Mouse (Mus musculus) myocyte (in vitro differentiated cells): ENCODE data around the gene Kmo. TPM values are rescaled to one million over a fixed set of nuclear protein-coding genes. Genes with fewer than 3 reads are reported as not detected.

Experiments
- H3K27me3 ChIP-seq: one replicate; pipeline ENCODE4 v1.6.1; 2011; ENCODE audit not compliant: control insufficient read depth, insufficient read depth, insufficient read length
- H3K36me3 ChIP-seq: one replicate; pipeline ENCODE4 v1.6.1; 2011; ENCODE audit not compliant: control insufficient read depth, insufficient read depth
- H3K4me2 ChIP-seq: one replicate; pipeline ENCODE4 v1.6.1; 2011; ENCODE audit warnings: low read depth, control low read depth
- H3K4me3 ChIP-seq: one replicate; pipeline ENCODE4 v1.5.1; 2011; ENCODE audit warnings: mild to moderate bottlenecking, control low read depth, moderate library complexity
- H3K79me2 ChIP-seq: one replicate; pipeline ENCODE4 v1.6.1; 2011; ENCODE audit not compliant: control insufficient read depth, insufficient read depth
- H3ac ChIP-seq: one replicate; pipeline ENCODE4 v1.6.1; 2011; ENCODE audit not compliant: control insufficient read depth, insufficient read length
- CEBPB ChIP-seq: IDR thresholded peaks from 2 replicates; pipeline ENCODE4 v1.6.1; 2011; ENCODE audit warnings: mild to moderate bottlenecking, moderate library complexity; ENCODE audit not compliant: poor library complexity, insufficient read depth, severe bottlenecking
- E2F4 ChIP-seq: IDR thresholded peaks from one replicate; pipeline ENCODE4 v1.6.1; 2011; ENCODE audit warnings: mild to moderate bottlenecking, control low read depth, moderate library complexity; ENCODE audit not compliant: insufficient read depth
- MAX ChIP-seq: IDR thresholded peaks from one replicate; pipeline ENCODE4 v1.6.1; 2011; ENCODE audit warnings: low read depth, mild to moderate bottlenecking, control low read depth
- MYOD1 ChIP-seq, 3 experiments: IDR thresholded peaks; one replicate each; pipeline ENCODE4 v1.6.1; 2011; ENCODE audit warnings: control low read depth in 2 of 3, low read depth in 2 of 3, mild to moderate bottlenecking in 2 of 3, moderate library complexity in 1 of 3; ENCODE audit not compliant: insufficient read length in 2 of 3, control insufficient read depth in 1 of 3
- MYOG ChIP-seq, 3 experiments: IDR thresholded peaks; one replicate each; pipeline ENCODE4 v1.6.1; 2011; ENCODE audit warnings: control low read depth in 2 of 3, low read depth in 2 of 3, mild to moderate bottlenecking in 2 of 3; ENCODE audit not compliant: insufficient read length in 2 of 3, control insufficient read depth in 1 of 3, insufficient read depth in 1 of 3
- POLR2A ChIP-seq: IDR thresholded peaks from one replicate; pipeline ENCODE4 v1.6.1; 2011; ENCODE audit warnings: low read depth, mild to moderate bottlenecking, control low read depth, moderate library complexity; ENCODE audit not compliant: insufficient read length
- POLR2AphosphoS2 ChIP-seq: IDR thresholded peaks from one replicate; pipeline ENCODE4 v1.6.1; 2011; ENCODE audit warnings: low read depth, control low read depth; ENCODE audit not compliant: insufficient read length
- REST ChIP-seq: IDR thresholded peaks from one replicate; pipeline ENCODE4 v1.6.1; 2011; ENCODE audit warnings: mild to moderate bottlenecking, control low read depth, moderate library complexity; ENCODE audit not compliant: insufficient read depth, insufficient read length
- SRF ChIP-seq: IDR thresholded peaks from one replicate; pipeline ENCODE4 v1.6.1; 2011; ENCODE audit warnings: low read depth; ENCODE audit not compliant: control insufficient read depth, insufficient read length
- TCF12 ChIP-seq: IDR thresholded peaks from one replicate; pipeline ENCODE4 v1.6.1; 2011; ENCODE audit warnings: mild to moderate bottlenecking, control low read depth; ENCODE audit not compliant: poor library complexity, insufficient read depth, severe bottlenecking
- TCF3 ChIP-seq: IDR thresholded peaks from one replicate; pipeline ENCODE4 v1.6.1; 2011; ENCODE audit warnings: low read depth, control low read depth; ENCODE audit not compliant: insufficient read length
- USF1 ChIP-seq: IDR thresholded peaks from one replicate; pipeline ENCODE4 v1.6.1; 2011; ENCODE audit warnings: low read depth, mild to moderate bottlenecking, control low read depth, moderate library complexity
- polyA plus RNA-seq: library from polyadenylated mRNA; unstranded; fragments of >200 nt; fragmentation: generic; extraction: Trizol; gene quantifications from one replicate; pipeline ENCODE4 v1.2.1, GENCODE M21; 2012; ENCODE audit warnings: missing spikeins

The Kmo gene
- polyA plus RNA-seq, 1 experiment, result not detected

- Histone ChIP-seq H3K79me2 (no peaks in the 10 kb centered on the region), H3ac (no peak overlapping the region), H3K27me3 (no peaks in the 10 kb centered on the region), H3K36me3 (no peaks in the 10 kb centered on the region), H3K4me2 (no peak overlapping the region), H3K4me3 (no peak overlapping the region)
- no peak for TF ChIP-seq MYOG (IDR thresholded peaks at IDR 0.05; ENCODE audit: control insufficient read depth in 1 of 3, insufficient read depth in 1 of 3, insufficient read length in 2 of 3, low read depth in 2 of 3)
- TF ChIP-seq TCF3, result no peak
- TF ChIP-seq E2F4, result no peak
- no peak for TF ChIP-seq POLR2A
- TF ChIP-seq CEBPB, result no peak
- TF ChIP-seq TCF12, result no peak
- TF ChIP-seq POLR2AphosphoS2, result no peak
- TF ChIP-seq USF1, result no peak
- TF ChIP-seq REST, result no peak
- no peak for TF ChIP-seq MYOD1 (IDR thresholded peaks at IDR 0.05; ENCODE audit: control insufficient read depth in 1 of 3, insufficient read length in 2 of 3, low read depth in 2 of 3)
- no peak for TF ChIP-seq MAX
- TF ChIP-seq SRF, result no peak
These were observed 79.2 kb downstream of the Kmo start for GRCm38 (mm10) chr1:175699375-175699774.

GRCm38 (mm10) chr1:175699796-175700195 lies 79.6 kb downstream of the Kmo start:
- Histone ChIP-seq H3K4me3 (no peak overlapping the region), H3K27me3 (no peaks in the 10 kb centered on the region), H3K79me2 (no peaks in the 10 kb centered on the region), H3ac (no peak overlapping the region), H3K36me3 (no peaks in the 10 kb centered on the region), H3K4me2 (no peak overlapping the region)
- TF ChIP-seq MYOG (IDR thresholded peaks at IDR 0.05; ENCODE audit: control insufficient read depth in 1 of 3, insufficient read depth in 1 of 3, insufficient read length in 2 of 3, low read depth in 2 of 3) (no peak), USF1 (peak; percentile 27)

GRCm38 (mm10) chr1:175701145-175701544 lies 81.0 kb downstream of the Kmo start:
- H3K4me3 ChIP-seq, result no peak overlapping the region
- H3K79me2 ChIP-seq, result no peaks in the 10 kb centered on the region
- no peak overlapping the region for H3ac ChIP-seq
- no peaks in the 10 kb centered on the region for H3K36me3 ChIP-seq
- TF ChIP-seq USF1 (no peak), MYOD1 (IDR thresholded peaks at IDR 0.05; ENCODE audit: control insufficient read depth in 1 of 3, insufficient read length in 2 of 3, low read depth in 2 of 3) (no peak)
- no peaks in the 10 kb centered on the region for H3K27me3 ChIP-seq
- H3K4me2 ChIP-seq, result no peak overlapping the region

GRCm38 (mm10) chr1:175707599-175707998 lies 87.4 kb downstream of the Kmo start:
- H3K4me2 ChIP-seq, result no peak overlapping the region
- TF ChIP-seq E2F4 (no peak), TCF3 (no peak), POLR2AphosphoS2 (no peak), CEBPB (no peak), MAX (no peak), REST (no peak)

GRCm38 (mm10) chr1:175708013-175708412 lies 87.8 kb downstream of the Kmo start:
- Histone ChIP-seq H3K4me3 (no peak overlapping the region), H3K27me3 (no peaks in the 10 kb centered on the region), H3K79me2 (no peaks in the 10 kb centered on the region), H3K36me3 (no peaks in the 10 kb centered on the region), H3K4me2 (no peak overlapping the region), H3ac (no peak overlapping the region)
- TF ChIP-seq MYOD1 (IDR thresholded peaks at IDR 0.05; ENCODE audit: control insufficient read depth in 1 of 3, insufficient read length in 2 of 3, low read depth in 2 of 3), result no peak
- TF ChIP-seq USF1, result no peak
- no peak for TF ChIP-seq MAX
- no peak for TF ChIP-seq TCF3
- TF ChIP-seq TCF12, result no peak
- no peak for TF ChIP-seq POLR2AphosphoS2
- no peak for TF ChIP-seq MYOG (IDR thresholded peaks at IDR 0.05; ENCODE audit: control insufficient read depth in 1 of 3, insufficient read depth in 1 of 3, insufficient read length in 2 of 3, low read depth in 2 of 3)
- TF ChIP-seq CEBPB, result no peak
- TF ChIP-seq POLR2A, result no peak
- TF ChIP-seq SRF, result no peak

More at GRCm38 (mm10) chr1:175707599-175707998, 87.4 kb downstream of the Kmo start:
- H3K4me3 ChIP-seq, result no peak overlapping the region
- no peak overlapping the region for H3ac ChIP-seq
- no peaks in the 10 kb centered on the region for H3K27me3 ChIP-seq
- no peaks in the 10 kb centered on the region for H3K79me2 ChIP-seq
- H3K36me3 ChIP-seq, result no peaks in the 10 kb centered on the region

Other genes with a start within 250 kb of the Kmo start
- 0.16 TPM for gene Rgs7, start 127.9 kb upstream of the Kmo start, polyA plus RNA-seq
- 115 TPM for gene Fh1, start 5.3 kb downstream of the Kmo start, polyA plus RNA-seq
- gene Opn3, start 72.4 kb downstream of the Kmo start, polyA plus RNA-seq, result 4.8 TPM
- gene Chml, start 72.5 kb downstream of the Kmo start, polyA plus RNA-seq, result 1.0 TPM
- not detected for gene Wdr64, start 78.2 kb downstream of the Kmo start, polyA plus RNA-seq